Mouse (Mus musculus): ENCODE data around the gene Cdca8.

- TF ChIP-seq FLI1 (IDR thresholded peaks at IDR 0.05; ENCODE audit: low read length), result no peak
- no peak for TF ChIP-seq GATA1 (IDR thresholded peaks at IDR 0.05; ENCODE audit: borderline replicate concordance, low read length)
These were observed 56.9 kb downstream of the Cdca8 start for GRCm38 (mm10) chr4:124882151-124882729.

All from megakaryocyte, embryonic 14.5 days (primary cell).